Mouse (Mus musculus) activated CD4-positive, CD25-positive, alpha-beta regulatory T cell, adult 4 months (primary cell): ENCODE results near the gene Hspa12a. TPM values are rescaled to one million over a fixed set of nuclear protein-coding genes. Genes with fewer than 3 reads are reported as not detected.

Experiments used
- polyA plus RNA-seq, 2 experiments: library from polyadenylated mRNA; unstranded; fragments of 100-300 nt; shearing (Covaris generic); gene quantifications; one replicate each; pipeline ENCODE4 v1.2.1; 2017

Hspa12a gene
- polyA plus RNA-seq, 2 experiments from 2014 or later: 0.81 to 1.5 TPM

Other genes starting within 250 kb of the Hspa12a start
- gene Pnliprp1, start 214.8 kb downstream of the Hspa12a start, polyA plus RNA-seq: not detected
- not detected for gene Pnliprp2, start 183.9 kb downstream of the Hspa12a start, polyA plus RNA-seq
- gene 1700019N19Rik, start 149.2 kb downstream of the Hspa12a start, polyA plus RNA-seq: not detected
- gene Eno4, start 229 bp downstream of the Hspa12a start, polyA plus RNA-seq: not detected
- gene Shtn1, start 132.4 kb upstream of the Hspa12a start, polyA plus RNA-seq: under 1 TPM; 0.19 to 0.33 TPM
- not detected for gene Vax1, start 226.4 kb upstream of the Hspa12a start, polyA plus RNA-seq